Mouse (Mus musculus) lung, embryonic 16.5 days (tissue): Measurements from ENCODE around the gene Bckdk. TPM values are rescaled to one million over a fixed set of nuclear protein-coding genes. Genes with fewer than 3 reads are reported as not detected.

Experiments used
- ATAC-seq: fragments of 200-750 bp; cut with Nextera tagmentation; 2 replicates; pipeline ENCODE4 v1.8.0; 2017; ENCODE audit warnings: low read depth, mild to moderate bottlenecking, moderate library complexity
- H3K27ac ChIP-seq: fragments of 300-500 bp; sonication (generic); 2 replicates; pipeline ENCODE4 v1.5.1; 2014; ENCODE audit warnings: mild to moderate bottlenecking, control low read depth, low read length
- H3K27me3 ChIP-seq: fragments of 300-500 bp; sonication (generic); 2 replicates; pipeline ENCODE4 v1.6.1; 2014; ENCODE audit warnings: low read depth, low read length, mixed read lengths; ENCODE audit not compliant: control insufficient read depth, insufficient read depth
- H3K36me3 ChIP-seq: fragments of 300-500 bp; sonication (generic); 2 replicates; pipeline ENCODE4 v1.6.1; 2014; ENCODE audit warnings: low read length; ENCODE audit not compliant: control insufficient read depth, insufficient read depth
- H3K4me1 ChIP-seq: fragments of 300-500 bp; sonication (generic); replicated peaks from 2 replicates; pipeline ENCODE4 v1.6.1; 2014; ENCODE audit warnings: low read length, mixed read lengths; ENCODE audit not compliant: control insufficient read depth, insufficient read depth
- H3K4me2 ChIP-seq: fragments of 300-500 bp; sonication (generic); 2 replicates; pipeline ENCODE4 v1.6.1; 2014; ENCODE audit warnings: low read depth, low read length, control low read depth
- H3K4me3 ChIP-seq: fragments of 300-500 bp; sonication (generic); 2 replicates; pipeline ENCODE4 v1.5.1; 2014; ENCODE audit warnings: mild to moderate bottlenecking, low read length, control low read depth
- H3K9ac ChIP-seq: fragments of 300-500 bp; sonication (generic); 2 replicates; pipeline ENCODE4 v1.6.1; 2014; ENCODE audit warnings: low read length, control low read depth
- H3K9me3 ChIP-seq: fragments of 300-500 bp; sonication (generic); 2 replicates; pipeline ENCODE4 v1.6.1; 2016; ENCODE audit warnings: low read length; ENCODE audit not compliant: control insufficient read depth
- WGBS: fragments of 180-500 bp; shearing (Covaris S2); extraction: QIAGEN DNeasy Blood & Tissue Kit; methylation state at CpG from one replicate; pipeline ENCODE4 v1.1.7; 2014; 5-methylcytosine and 5-hydroxymethylcytosine counted together
- polyA plus RNA-seq: library from polyadenylated mRNA; unstranded; fragments of >200 nt; fragmentation: Nextera tagmentation; extraction: Ambion mirVana; gene quantifications from 2 replicates; pipeline ENCODE4 v1.2.1, GENCODE M21; 2015

Gene Bckdk
- polyA plus RNA-seq, 1 experiment from 2014 or later = 129 TPM

DNA sequence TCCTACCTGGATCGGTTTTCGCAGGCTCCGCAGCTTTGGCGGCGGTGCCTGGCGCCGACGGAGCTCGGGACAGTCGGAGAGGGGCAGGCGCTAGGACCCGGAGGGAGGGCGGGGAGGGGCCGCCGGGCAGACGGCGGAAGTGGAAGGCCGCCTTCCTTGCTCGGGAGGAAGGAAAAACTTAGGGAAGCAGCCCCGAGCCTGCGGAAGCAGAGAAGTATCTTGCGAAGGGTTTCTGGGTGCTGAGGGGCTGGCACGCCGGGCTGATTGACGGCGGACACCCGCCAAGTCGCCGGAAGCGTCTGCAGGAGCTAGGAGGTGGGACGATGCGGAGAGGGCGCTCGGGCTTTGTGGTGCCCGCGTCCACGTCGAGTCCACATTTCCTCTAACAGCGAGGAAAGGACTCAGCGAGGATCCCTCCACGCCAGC, 27.8 kb upstream of the Bckdk start, which contains the start of gene Zfp646:
TSS of gene Zfp646 (plus strand) at position 181 of the 426 bp plus-strand sequence.
- peak; percentile 91 for ATAC-seq
- peak within 1 kb of the TSS; percentile 98 for H3K4me2 ChIP-seq
- no peaks in the 10 kb centered on the region for H3K9me3 ChIP-seq
- H3K9ac ChIP-seq = peak within 1 kb of the TSS; percentile 99
- H3K27ac ChIP-seq = peak within 1 kb of the TSS; percentile 99
- H3K36me3 ChIP-seq = peaks cover 25% of the 10 kb centered on the region
- under 1% methylated on average over 41 of the region's 41 CpGs for WGBS
- no peaks in the 10 kb centered on the region for H3K27me3 ChIP-seq
- H3K4me3 ChIP-seq = peak within 1 kb of the TSS; percentile 98
- peaks cover 26% of the 10 kb centered on the region for H3K4me1 ChIP-seq

DNA sequence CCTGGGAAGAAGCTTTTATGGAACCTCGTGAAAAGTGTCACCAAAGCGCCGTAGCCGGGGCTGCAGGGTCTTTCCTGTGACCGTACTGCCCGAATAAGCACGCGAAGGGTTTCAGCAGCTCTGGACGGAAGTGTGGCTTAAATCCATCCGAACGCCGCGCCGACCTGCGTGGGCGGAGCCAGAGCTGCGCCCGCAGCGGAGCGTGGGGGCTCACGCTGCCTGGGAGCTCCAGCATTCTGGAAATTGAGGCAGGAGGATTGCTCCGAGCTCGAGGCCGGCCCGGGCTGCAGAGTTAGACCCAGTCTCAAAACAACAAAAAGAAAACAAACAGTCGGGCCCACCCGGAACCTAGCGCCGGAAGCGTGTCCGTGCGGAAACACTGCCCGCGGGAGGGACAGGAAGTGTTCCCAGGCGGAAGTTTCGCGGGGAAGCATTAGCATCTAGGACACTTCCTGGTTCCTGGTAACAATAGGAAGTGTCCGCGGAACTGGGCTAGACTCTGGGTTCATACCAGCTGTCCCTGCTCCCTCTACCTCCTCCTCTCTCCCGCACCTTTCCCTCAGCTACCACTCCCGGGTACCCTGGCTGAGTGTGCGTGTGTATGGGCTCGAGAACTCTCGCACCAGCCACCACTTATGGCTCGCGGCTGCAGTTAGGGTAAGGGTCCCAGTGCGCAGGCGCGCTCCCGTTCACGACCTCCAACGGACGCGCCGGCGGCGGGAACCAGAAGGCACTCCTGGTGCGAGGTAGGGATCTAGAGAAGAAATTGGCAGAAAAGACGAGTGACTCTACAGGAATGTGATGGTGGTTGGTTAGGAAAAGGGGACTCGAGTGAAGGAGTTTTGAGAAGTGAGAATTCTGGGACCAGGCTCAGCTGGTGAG, 27.2 kb upstream of the Bckdk start, which contains the start of gene Zfp668:
TSS of gene Zfp668 (minus strand) at position 362 of the 882 bp plus-strand sequence.
- WGBS = under 1% methylated on average over 60 of the region's 60 CpGs
- Histone ChIP-seq H3K9me3 (no peaks in the 10 kb centered on the region), H3K4me2 (peak within 1 kb of the TSS; percentile 98), H3K27ac (peak within 1 kb of the TSS; percentile 99), H3K4me3 (peak within 1 kb of the TSS; percentile 98), H3K27me3 (no peaks in the 10 kb centered on the region), H3K36me3 (peaks cover 26% of the 10 kb centered on the region), H3K9ac (peak within 1 kb of the TSS; percentile 99), H3K4me1 (peaks cover 26% of the 10 kb centered on the region)
- peak; percentile 72 for ATAC-seq

DNA sequence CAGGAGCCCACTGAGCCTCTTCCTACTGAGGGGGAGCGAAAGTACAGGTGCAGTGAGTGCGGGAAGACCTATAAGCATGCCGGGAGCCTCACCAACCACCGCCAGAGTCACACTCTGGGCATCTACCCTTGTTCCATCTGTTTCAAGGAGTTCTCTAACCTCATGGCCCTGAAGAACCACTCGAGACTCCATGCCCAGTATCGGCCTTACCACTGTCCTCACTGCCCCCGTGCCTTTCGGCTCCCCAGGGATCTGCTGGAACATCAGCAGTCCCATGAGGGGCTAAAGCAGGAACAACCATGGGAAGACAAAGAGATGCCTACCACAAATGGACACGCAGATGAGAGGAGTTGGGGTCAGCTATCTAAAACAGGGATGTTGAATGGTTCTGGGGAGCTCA, 24.6 kb upstream of the Bckdk start:
- H3K27me3 ChIP-seq = no peaks in the 10 kb centered on the region
- H3K4me3 ChIP-seq = no peak overlapping the region
- peaks cover 45% of the 10 kb centered on the region for H3K36me3 ChIP-seq
- WGBS = 96% methylated on average over 9 of the region's 9 CpGs
- peaks cover 22% of the 10 kb centered on the region for H3K4me1 ChIP-seq
- no peak overlapping the region for H3K4me2 ChIP-seq
- no peak overlapping the region for H3K27ac ChIP-seq
- H3K9ac ChIP-seq = no peak overlapping the region
- no peak for ATAC-seq
- no peaks in the 10 kb centered on the region for H3K9me3 ChIP-seq

DNA sequence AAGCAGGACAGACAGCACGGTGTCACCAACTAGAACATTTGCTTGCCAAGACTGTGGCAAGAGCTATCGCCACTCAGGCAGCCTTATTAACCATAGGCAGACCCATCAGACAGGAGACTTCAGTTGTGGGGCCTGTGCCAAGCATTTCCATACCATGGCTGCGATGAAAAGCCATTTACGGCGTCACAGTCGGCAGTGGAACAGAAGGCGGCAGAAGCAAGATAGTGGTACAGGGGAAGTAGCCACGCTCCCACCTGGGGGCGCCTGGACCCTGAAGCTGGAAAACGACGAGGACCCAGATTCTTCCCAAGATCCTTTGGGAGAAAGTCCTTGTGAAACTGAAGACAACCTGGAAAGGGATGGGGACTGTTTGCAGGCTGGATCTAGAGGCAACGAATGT, 23.5 kb upstream of the Bckdk start:
- Histone ChIP-seq H3K4me3 (no peak overlapping the region), H3K27me3 (no peaks in the 10 kb centered on the region), H3K4me1 (peaks cover 15% of the 10 kb centered on the region), H3K9me3 (no peaks in the 10 kb centered on the region), H3K9ac (no peak overlapping the region), H3K27ac (no peak overlapping the region), H3K4me2 (no peak overlapping the region), H3K36me3 (peaks cover 52% of the 10 kb centered on the region)
- ATAC-seq = no peak
- WGBS = 81% methylated on average over 12 of the region's 12 CpGs

DNA sequence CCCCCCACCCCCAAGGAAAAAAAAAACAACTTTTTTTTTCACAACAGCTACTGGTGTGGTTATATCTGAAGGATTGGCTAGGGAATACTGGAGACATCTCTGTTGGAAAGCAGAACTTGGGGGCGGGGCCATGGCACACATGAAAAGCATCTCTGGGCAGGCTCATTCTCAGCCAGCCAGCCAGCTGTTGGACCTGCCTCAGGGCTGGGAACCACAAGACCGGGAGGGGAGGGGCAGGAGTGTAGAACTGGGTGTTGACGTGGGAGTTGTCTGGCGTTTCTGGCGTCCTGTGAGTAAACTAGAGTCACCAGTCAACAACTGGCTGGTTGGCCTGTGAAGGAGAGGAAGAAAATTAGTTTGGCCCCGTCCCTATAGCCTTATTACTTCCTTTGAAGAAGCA, 17.9 kb upstream of the Bckdk start:
- ATAC-seq = peak; percentile 69
- H3K4me2 ChIP-seq = no peak overlapping the region

DNA sequence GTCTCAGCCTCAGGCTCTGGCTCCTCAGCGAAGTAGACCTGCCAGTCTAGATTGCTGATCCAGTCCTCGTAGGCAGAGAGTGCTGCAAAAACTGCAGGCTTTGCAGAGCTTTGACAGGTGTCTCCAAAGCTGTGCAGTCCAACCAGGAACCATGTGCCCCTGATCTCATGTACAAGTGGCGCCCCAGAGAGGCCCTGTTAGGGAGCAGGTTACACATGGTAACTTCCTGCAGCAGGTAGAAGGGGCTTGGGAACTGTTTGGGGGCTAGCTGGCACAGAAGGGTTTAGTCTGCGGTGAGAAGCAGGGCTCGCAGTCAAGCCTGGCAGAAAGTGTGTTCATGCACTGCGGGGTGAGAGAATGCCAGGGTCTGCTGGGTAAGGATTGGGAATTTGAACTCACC, 17.3 kb upstream of the Bckdk start:
- 0 out of 2 replicates have a peak overlapping the region, but pooled peaks have one; percentile 20 for H3K27ac ChIP-seq
- no peak for ATAC-seq
- no peaks in the 10 kb centered on the region for H3K27me3 ChIP-seq
- H3K36me3 ChIP-seq = peaks cover 59% of the 10 kb centered on the region
- H3K9ac ChIP-seq = no peak overlapping the region
- 88% methylated on average over 6 of the region's 6 CpGs for WGBS
- H3K9me3 ChIP-seq = no peaks in the 10 kb centered on the region
- H3K4me3 ChIP-seq = no peak overlapping the region
- peaks cover 7% of the 10 kb centered on the region for H3K4me1 ChIP-seq
- H3K4me2 ChIP-seq = no peak overlapping the region

More for the DNA sequence above, 17.9 kb upstream of the Bckdk start:
- H3K36me3 ChIP-seq = peaks cover 61% of the 10 kb centered on the region
- WGBS = 42% methylated on average over 6 of the region's 6 CpGs
- no peak overlapping the region for H3K27ac ChIP-seq
- H3K4me1 ChIP-seq = peaks cover 7% of the 10 kb centered on the region
- H3K27me3 ChIP-seq = no peaks in the 10 kb centered on the region
- no peak overlapping the region for H3K9ac ChIP-seq
- H3K4me3 ChIP-seq = no peak overlapping the region
- no peaks in the 10 kb centered on the region for H3K9me3 ChIP-seq

DNA sequence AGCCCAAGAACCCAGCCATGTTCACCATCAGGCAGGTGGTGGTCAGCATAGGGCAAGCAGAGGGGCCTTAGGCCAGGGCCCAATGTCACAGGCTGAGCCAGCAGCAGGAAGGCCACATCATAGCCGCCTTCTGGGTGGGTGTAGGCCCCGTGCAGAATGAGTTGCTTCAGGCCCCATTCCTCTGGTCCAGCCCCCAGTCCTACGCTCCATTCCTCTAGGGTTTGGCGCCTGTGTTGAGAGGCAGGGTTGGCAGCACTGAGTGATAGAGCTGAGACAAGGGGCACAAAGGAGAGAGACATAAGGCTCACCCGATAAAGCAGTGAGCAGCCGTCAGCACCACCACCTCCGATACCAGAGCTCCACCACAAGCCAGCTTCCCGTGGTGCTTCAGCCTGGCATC, 16.7 kb upstream of the Bckdk start:
- no peaks in the 10 kb centered on the region for H3K27me3 ChIP-seq
- no peaks in the 10 kb centered on the region for H3K9me3 ChIP-seq
- 77% methylated on average over 8 of the region's 8 CpGs for WGBS
- no peak overlapping the region for H3K9ac ChIP-seq
- H3K4me3 ChIP-seq = no peak overlapping the region
- H3K27ac ChIP-seq = no peak overlapping the region
- no peak overlapping the region for H3K4me2 ChIP-seq
- ATAC-seq = no peak
- peaks cover 54% of the 10 kb centered on the region for H3K36me3 ChIP-seq
- peaks cover 7% of the 10 kb centered on the region for H3K4me1 ChIP-seq

DNA sequence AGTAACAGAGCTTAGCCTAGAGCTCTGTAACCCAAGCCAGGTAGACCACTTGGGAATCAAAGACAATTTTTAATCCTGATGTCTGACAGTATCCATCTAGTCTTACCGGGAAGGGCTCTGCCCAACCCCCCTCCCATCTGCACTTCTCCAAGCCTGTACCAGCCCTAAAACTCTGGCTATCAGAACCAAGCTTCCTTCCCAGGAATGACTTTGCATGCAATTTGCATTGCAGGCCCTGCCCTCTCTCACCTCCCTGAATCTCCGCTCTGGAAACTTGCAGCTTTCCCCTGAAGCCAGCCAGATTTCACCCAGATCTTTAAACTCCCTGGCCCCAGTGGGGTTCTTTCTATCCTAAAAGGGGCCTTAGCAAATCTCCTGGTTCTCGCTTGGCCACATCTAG, 16.1 kb upstream of the Bckdk start:
- H3K4me1 ChIP-seq = peaks cover 7% of the 10 kb centered on the region
- H3K4me3 ChIP-seq = no peak overlapping the region
- H3K9me3 ChIP-seq = no peaks in the 10 kb centered on the region
- no peak overlapping the region for H3K9ac ChIP-seq
- peaks cover 48% of the 10 kb centered on the region for H3K36me3 ChIP-seq
- WGBS = 78% methylated on average over 3 of the region's 3 CpGs
- H3K27me3 ChIP-seq = no peaks in the 10 kb centered on the region
- no peak overlapping the region for H3K4me2 ChIP-seq
- no peak overlapping the region for H3K27ac ChIP-seq
- no peak for ATAC-seq

DNA sequence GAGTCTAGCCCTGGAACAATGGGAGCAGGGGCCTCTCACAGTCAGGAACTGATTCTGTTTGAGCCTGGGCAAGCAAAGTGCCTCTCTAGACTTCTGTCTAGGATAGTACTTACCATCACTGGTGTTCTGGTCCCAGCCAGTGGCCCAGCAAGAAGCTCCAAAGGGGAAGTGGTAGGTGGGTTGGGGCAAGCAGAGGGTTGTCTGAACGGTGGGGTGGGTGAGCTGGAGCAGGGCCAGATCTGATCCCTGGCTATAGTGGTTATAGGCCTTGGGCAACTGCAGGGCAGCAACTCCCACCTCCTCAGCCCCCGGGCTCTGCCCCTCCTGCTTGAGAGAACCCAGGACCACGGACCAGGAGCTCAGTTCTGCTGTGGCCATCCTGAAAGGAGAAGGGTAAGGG, 15.1 kb upstream of the Bckdk start:
- Histone ChIP-seq H3K4me1 (peaks cover 4% of the 10 kb centered on the region), H3K9me3 (no peaks in the 10 kb centered on the region), H3K27me3 (no peaks in the 10 kb centered on the region), H3K27ac (no peak overlapping the region), H3K36me3 (peaks cover 39% of the 10 kb centered on the region), H3K4me2 (no peak overlapping the region), H3K4me3 (no peak overlapping the region), H3K9ac (no peak overlapping the region)
- no peak for ATAC-seq
- 70% methylated on average over 3 of the region's 3 CpGs for WGBS
